Mouse (Mus musculus) mouse embryonic stem cell (cell line): ENCODE data around the gene 2610528A11Rik.
"Not testable (repeated sequence)": the region's sequence is repeated elsewhere in the genome, so short reads cannot be mapped to it uniquely, and the experiment has no call there.

ENCODE experiments used
- in situ Hi-C, 2 experiments: fragments of 300-500 bp; cut with MboI; formaldehyde crosslinking; loops; 1 replicate in 1 of 2; 3 replicates in 1 of 2; pipeline ENCODE4 v1.14.3; 2019 to 2020; ENCODE audit warnings: low sequenced_read_pairs in 2 of 2, low pct_unique_long_range_greater_than_20kb in 1 of 2, mixed read lengths in 1 of 2; ENCODE audit not compliant: unreplicated experiment in 1 of 2

The 2610528A11Rik gene

GRCm38 (mm10) chr14:37113922-37114321, at the start of gene 2610528A11Rik:
Gene 2610528A11Rik, minus strand, starts transcription at chr14:37114022.
- in situ Hi-C loops = no loop called here

- in situ Hi-C loops = no loop called here
Observed at GRCm38 (mm10) chr14:37163277-37163956, 49.6 kb upstream of the 2610528A11Rik start.

DNA sequence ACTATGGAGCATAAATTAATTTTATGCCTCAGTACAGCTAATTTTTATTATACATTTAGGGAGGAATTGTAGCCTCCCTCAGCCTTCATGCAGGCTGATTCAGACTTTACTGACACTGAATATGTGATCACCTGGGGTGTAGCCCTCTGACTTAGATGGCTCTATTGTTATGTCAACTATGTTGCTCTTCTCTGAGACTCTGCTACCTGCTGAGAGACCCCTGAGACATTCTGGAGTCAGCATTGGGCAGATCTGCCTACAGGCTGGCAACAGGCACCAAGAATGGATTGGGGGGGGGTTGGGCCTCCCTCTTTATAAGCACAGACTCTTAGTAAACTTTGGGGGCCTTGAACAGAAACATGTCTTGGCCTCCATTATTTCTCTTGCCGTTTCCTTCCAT, 40.6 kb upstream of the 2610528A11Rik start:
- in situ Hi-C loops = no loop called here

DNA sequence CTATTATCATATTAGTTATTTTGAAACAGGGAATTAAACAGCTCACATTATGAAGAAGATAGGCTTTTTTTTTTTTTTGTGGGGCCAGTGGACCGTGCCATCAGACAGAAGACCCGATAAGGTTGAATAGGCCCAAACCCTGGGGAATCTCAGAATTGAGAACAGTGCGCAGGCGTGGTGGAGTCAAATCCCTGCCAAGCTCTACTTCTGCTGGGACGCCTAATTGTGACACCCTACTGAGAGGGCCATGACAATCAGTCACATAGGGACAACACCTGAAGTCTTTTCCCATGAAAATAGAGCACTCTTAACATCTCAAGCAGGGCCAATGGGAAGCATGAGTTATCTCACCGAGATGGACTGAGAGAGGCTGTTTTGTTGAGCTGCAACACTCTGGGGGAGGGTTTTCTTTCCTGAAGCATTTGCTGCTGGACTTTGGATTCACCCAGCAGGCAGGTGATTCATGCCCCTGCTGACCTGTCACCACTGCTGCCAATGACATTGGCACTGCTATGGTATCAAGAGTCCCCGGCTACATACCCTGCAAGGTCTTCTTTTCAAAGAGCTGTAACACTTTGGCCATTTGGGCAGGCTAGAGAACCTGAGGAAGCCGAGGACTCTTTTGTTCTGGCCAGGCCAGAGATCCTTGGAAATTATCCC, 25.4 kb upstream of the 2610528A11Rik start:
- in situ Hi-C loops = no loop called here

GRCm38 (mm10) chr14:37137596-37137995, 23.8 kb upstream of the 2610528A11Rik start:
- in situ Hi-C loops = not testable (repeated sequence)

GRCm38 (mm10) chr14:37136110-37136509, 22.3 kb upstream of the 2610528A11Rik start:
- in situ Hi-C loops = no loop called here

DNA sequence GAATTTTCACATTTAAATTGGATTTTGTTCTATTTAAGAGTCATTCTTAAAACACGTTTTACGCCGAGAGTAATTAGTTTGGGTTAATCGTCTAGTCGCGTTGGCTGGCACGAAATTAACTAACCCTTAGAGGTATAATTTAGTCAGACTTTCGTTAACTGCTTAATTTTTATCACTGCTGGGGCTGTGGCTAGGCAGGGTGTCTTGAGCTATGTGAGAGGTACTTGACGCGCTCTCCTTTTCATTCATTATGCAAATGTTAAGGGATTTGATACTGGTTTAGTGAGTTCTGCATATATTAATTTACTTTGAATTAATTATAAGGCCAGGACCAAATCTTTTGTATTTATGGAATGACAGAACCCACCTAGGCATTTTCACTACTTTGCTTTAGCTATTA, 21.8 kb upstream of the 2610528A11Rik start:
- in situ Hi-C loops = no loop called here

- in situ Hi-C loops = no loop called here
Observed at GRCm38 (mm10) chr14:37135127-37135593, 21.3 kb upstream of the 2610528A11Rik start, which contains the start of gene Ghitm. Gene Ghitm, minus strand, starts transcription at chr14:37135272.

DNA sequence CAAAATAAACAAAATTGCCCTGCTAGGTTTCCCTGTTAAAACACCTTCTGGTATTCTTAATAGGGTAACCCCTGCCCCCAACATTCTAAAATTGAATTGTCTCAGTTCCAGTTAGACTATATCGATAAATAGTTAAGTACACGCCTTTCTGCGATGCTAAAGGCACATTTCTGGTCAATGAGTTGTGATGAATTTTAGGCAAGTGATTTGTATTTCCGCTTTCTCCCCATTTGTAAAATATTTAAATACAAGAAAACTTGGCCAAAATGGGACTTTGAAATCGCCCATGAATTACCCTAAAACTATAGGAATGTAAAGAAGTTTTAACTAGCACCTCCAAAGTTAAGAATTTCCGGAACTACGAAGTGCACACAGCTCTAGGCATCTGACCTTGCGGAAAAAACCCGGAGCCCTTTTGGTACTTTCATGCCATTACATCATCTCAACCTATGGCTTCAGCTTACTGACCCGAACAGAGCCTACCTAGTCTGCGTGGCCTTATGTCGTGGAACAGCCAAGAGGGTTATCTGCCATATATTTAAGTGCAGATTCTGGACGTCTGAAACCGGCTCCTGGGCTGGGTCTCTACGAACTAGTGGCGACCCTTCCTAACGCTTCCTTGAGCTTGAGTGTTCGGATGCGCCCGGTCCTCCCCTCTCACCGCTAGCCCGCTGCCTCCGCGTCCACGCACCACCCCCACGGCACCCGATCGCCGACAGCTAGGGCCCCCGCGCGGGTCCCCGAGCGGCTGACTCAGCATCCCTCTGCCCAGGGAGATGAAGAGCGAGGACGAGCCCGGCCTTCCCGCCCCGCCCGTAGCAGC, 20.7 kb upstream of the 2610528A11Rik start:
- in situ Hi-C loops = no loop called here

- in situ Hi-C loops = loop anchor here in 1 of 2 experiments (10.0 kb wide), 1 partner anchor 73 kb away; the partner anchor contains the start of gene Lrit1
Observed at GRCm38 (mm10) chr14:37127652-37128051, 13.8 kb upstream of the 2610528A11Rik start.

GRCm38 (mm10) chr14:37119233-37119632, 5.4 kb upstream of the 2610528A11Rik start:
- in situ Hi-C loops = no loop called here

DNA sequence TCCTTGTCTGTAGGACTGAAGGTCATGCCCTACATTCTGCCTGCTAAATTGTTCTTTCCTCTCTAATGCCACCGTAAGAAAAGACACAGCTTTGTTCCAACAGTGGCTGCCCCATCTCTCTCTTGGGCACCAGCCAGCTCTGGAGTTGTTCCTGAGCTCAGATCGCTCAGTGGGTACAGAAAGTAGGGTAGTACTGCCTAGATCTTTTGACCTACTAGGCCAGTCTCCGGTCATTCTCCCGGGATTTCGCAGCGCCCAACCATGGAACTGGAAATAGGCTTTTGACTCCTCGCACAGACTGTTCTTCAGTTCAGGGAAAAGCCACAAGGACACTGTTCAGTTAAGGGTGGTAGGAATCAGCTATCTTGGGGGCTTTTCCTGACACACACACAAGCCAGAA, 891 bp downstream of the 2610528A11Rik start:
- in situ Hi-C loops = no loop called here

DNA sequence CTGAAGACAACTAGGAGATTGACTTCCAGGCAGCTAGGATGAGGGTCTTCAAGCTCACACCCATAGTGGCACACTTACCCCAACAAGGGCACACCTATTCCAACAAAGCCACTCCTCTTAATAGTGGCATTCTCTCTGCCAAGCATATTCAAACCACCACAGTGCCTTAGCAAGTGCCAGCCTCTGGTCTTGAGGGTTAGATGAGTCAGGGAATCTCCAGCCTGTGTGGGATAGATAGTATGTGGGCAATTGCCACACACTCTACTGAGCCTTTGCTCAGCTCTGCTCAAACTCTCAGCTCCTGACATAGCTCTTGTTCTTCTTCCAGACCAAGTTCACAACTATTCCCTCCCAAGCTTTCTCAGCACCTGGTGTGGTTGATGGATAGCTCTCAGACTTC, 2.5 kb downstream of the 2610528A11Rik start:
- in situ Hi-C loops = no loop called here

- in situ Hi-C loops = no loop called here
Observed at GRCm38 (mm10) chr14:37110456-37110855, 3.4 kb downstream of the 2610528A11Rik start.

- in situ Hi-C loops = no loop called here
Observed at GRCm38 (mm10) chr14:37109975-37110374, 3.8 kb downstream of the 2610528A11Rik start.

DNA sequence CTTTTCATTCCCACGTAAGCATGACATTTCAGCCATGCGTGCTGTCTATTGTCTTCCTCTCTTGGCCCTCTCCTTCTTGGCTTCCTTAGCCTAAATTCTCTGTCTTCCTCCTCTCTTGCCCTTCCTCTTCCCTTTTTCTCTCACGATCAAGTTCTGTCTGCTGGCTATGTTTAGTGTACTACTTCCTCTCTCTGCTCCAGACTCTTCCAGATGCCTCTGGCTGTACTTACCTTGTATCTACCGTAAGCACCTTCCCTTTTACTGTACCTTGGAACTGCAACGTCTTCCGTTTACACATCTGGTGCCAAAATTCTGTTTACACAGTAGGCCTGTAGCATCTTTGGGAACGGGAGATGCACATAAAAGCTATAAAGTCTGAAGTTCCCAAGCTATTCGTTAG, 4.4 kb downstream of the 2610528A11Rik start:
- in situ Hi-C loops = no loop called here

GRCm38 (mm10) chr14:37105846-37106245, 8.0 kb downstream of the 2610528A11Rik start:
- in situ Hi-C loops = no loop called here

- in situ Hi-C loops = no loop called here
Observed at GRCm38 (mm10) chr14:37104747-37105146, 9.1 kb downstream of the 2610528A11Rik start.

DNA sequence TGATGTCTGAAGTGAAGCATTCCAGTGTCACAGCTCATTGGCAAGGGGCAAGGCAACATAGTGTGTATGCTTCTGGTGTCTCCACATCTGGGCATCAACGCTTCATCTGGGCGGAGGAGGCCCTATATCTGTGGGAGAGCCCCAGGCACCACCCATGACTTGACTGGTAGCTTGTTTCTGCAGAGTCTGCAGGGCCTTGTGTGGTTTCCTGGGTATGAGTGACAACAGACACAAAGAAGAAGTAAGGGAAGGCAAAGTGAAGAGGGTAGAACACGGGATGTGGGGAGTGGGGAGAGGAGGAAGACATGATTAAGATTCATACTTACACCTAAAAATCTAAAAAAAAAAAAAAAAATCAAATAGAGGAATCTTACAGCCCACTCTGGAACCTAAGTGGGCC, 11.3 kb downstream of the 2610528A11Rik start:
- in situ Hi-C loops = no loop called here
